Mouse (Mus musculus) kidney, postnatal 14 days (tissue): ENCODE measurements around the gene Pard3.

Source experiments
- DNase-seq: peaks from one replicate; pipeline ENCODE4 v3.0.0; 2022; ENCODE audit warnings: mixed read lengths

Gene Pard3

DNA sequence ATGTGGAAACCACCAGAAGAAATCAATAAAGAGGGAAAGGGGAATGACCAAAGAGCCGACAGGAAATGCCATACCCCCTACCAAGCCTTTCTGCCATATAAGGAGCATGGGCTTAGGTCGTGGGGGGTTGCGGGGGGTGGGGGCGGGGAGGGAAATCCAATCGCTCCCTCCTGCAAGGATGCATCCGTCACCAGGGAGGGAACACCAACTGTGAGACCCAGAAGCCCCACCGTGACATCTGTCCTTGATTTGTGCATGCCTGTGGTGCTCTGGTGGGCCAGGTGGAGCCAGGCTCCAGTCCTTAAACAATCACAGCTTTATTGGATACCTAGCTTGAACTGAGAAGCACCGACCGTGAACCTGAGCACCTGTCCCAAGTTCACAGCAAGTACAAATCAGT, 24.7 kb downstream of the Pard3 start:
- DNase-seq: no peak

- peak; percentile 27 for DNase-seq
Observed at GRCm38 (mm10) chr8:127089021-127089420, 25.3 kb downstream of the Pard3 start.

GRCm38 (mm10) chr8:127090435-127090834, 26.7 kb downstream of the Pard3 start:
- no peak for DNase-seq

- no peak for DNase-seq
Observed at GRCm38 (mm10) chr8:127091936-127092335, 28.2 kb downstream of the Pard3 start.

DNA sequence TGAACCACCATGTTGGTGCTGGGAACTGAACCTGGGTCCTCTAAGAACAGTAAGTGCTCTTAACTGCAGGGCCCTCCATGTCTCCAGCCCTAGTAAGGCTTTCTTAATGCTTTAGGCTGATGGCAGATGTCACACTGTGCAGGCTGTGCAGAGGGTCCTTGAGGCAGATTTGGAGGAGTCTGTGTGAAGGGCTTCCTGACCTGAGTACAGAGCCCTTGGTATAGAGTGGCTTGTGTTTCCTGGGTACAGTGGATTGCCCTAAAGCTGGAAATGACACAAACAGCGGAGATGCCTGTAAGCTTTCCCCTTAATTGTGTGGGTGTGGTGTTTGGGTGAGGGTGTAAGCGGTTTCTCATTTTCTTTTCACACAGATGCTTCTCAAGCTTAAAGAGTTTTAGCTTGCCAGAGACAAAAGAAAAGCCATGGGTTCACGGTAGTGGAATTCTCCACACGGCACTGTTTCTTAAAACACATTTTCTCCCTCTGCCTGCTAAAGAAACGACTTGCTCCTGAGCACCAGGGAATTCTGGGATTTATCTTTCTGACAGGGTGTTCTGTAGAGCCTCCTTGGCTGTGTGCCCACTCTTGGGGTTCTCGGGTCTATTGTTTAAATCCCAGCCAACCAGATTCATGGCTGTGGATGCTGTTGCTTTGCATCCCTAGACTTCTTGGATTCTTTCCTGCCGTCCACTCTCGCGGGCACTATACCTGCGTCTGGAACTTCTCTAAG, 28.9 kb downstream of the Pard3 start:
- peak; percentile 26 for DNase-seq

- DNase-seq: no peak
Observed at GRCm38 (mm10) chr8:127093113-127093426, 29.4 kb downstream of the Pard3 start.

GRCm38 (mm10) chr8:127095763-127096162, 32.1 kb downstream of the Pard3 start:
- DNase-seq: no peak

GRCm38 (mm10) chr8:127099439-127100090, 35.9 kb downstream of the Pard3 start:
- DNase-seq: no peak

DNA sequence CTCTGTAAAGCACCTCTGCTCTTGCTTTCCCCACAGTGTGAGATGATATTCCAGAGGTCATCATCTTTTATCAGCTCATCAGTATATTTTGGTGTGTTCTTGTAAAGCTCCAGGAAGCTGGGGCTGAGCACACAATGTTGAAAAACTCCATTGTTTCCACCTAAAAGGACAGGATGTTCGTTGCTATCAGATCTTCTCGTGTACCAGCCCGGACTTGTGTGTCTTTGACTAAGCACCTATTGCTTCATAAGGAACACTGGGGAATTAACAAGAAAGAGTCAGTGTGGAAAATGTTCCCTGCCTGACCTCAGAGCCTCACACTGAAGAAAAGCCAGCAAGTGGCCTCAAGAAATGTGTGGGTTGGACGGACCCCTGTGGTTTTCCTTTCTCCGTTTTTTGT, 39.6 kb downstream of the Pard3 start:
- DNase-seq: no peak

- peak; percentile 38 for DNase-seq
Observed at GRCm38 (mm10) chr8:127104616-127105015, 40.9 kb downstream of the Pard3 start.

DNA sequence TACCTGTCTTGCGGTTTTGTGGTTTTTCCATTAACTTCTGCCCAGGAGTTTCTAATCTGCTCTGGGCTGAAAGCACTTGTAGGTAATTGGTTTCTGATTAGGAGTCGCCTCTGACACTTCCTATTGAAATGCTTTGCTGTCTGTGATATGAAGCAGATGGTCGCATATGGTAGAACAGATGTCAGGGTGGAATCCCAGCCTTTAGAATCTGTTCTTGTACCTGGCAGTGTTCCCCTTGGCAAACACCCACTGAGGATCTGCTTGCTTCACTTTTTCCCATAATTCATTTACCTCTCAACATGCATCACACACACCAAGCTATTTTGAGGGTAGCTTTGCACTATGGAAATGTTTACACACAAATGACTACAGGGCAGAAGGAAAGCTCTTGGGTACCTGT, 44.2 kb downstream of the Pard3 start:
- no peak for DNase-seq

DNA sequence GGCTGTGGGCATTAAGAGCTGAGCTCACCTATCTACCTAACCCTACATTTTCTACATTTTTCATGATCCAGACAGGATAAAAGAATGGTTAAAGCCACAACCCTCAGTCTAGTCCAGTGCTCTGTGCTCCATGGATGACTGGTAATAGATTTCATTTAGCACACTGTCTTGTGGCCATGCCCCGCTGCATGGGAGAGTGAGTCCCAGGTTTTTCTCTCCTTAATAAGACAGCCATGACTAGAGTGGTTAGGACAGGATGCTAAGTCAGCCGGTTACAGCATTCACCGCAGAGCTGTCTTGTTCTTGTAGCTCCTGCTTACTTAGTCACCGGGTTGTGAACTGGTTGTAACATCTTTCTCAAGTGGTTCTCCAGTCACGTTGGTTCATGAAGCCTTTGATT, 49.5 kb downstream of the Pard3 start:
- DNase-seq: no peak

GRCm38 (mm10) chr8:127115837-127116236, 52.1 kb downstream of the Pard3 start:
- DNase-seq: no peak

DNA sequence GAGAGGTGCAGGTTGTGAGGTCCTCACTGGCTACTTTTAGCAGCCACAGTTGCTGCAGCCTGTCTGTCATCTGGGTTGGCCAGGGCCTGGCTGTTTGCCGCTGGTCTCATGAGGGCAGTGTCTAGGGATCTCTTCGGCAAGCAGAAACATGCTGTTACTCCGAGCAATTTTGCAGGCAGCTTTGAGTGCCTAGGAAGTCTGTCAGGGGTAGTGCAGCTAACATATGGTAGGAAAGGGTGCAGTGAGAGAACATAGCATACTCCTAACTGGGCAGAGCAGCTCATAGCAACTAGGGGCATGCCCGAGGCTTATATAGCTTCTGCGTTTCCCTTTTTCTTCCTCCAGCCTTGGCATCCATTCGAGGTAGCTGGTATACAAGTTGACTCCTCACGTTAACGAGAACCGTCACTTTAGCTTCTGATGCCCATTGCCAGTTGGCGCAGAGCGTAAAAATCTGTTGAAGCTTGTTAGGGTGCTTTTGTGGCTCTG, 54.7 kb downstream of the Pard3 start:
- DNase-seq: no peak

DNA sequence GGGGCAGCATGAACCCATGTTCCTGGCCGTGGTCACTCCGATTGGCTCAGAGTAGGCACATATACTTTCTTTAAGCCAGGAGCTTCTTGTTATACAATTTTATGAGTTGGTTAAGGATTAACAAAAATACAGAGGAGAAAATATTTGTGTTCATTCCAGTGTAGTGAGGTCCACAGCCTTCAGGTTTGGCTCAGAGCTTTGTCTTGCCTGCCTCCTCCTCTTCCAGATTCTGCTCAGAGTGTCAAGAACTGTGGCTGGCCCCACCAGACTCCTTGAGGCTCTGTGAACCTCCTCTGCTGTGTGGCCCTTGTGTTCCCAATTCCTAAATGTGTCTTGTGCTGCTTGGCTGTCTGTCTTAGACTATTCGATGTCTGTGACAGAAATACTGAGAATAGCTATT, 59.7 kb downstream of the Pard3 start:
- peak; percentile 52 for DNase-seq

DNA sequence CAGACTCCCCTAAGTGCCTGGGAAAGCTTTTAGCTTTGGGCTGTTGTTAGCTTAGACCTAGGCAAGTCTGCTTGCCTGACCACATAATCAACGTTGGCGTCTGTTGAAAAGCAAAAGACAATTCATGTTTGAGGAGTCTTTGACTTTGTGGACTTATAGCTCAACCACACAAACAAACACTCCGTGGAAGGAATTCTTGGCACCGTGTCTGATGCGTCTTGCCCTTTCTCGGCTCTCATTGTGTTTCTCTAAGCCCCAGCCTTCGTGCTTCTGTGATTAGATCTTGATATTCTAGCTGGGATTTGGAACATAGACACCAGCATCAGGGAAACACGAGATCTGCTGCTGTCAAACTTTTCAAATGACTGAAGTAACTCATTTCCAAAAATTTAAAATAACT, 61.1 kb downstream of the Pard3 start:
- no peak for DNase-seq

GRCm38 (mm10) chr8:127125686-127126683, 62.3 kb downstream of the Pard3 start:
- DNase-seq: no peak

GRCm38 (mm10) chr8:127128781-127129396, 65.2 kb downstream of the Pard3 start:
- DNase-seq: peak; percentile 76

- no peak for DNase-seq
Observed at GRCm38 (mm10) chr8:127134327-127134726, 70.6 kb downstream of the Pard3 start.

DNA sequence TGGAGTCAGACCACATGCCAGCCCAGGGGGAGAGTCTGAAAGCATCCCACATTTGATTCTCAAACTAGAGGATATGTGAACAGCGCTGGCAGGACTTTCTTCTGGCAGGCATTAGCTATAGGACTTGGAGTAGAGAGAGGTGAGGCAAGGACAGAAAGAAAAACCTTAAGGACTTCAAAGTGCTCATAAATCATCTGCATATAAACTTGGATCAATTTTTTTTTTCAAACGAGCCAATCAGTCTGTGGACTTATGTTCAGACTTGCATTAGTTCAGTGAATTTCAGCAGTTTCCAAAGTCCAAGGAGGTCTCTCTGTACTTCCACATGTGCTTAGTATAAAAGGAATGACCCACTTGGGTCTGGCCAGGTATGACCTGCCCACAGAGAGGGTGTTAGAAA, 72.5 kb downstream of the Pard3 start:
- no peak for DNase-seq

GRCm38 (mm10) chr8:127136781-127137180, 73.1 kb downstream of the Pard3 start:
- DNase-seq: no peak

DNA sequence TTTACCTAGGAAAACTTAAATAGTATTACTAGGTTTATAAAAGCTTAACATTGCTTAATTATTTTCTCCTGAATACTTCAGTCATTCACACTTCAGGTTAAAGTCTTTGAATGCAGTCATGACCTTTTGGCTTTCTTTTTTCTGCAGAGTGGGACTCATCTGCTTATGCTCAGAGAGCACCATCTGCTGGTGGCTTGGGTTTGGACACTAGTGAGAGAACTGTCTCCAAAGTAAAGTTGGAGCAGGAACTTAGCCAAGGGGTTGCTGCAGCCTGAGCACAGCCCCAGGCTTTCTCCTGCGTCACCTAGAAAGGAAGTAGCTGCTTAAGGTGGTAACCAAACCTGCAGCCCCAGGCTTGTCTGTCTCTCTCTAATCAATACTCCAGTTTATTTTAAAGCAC, 75.5 kb downstream of the Pard3 start:
- DNase-seq: peak; percentile 91

- no peak for DNase-seq
Observed at GRCm38 (mm10) chr8:127140945-127141344, 77.3 kb downstream of the Pard3 start.
